Mouse (Mus musculus) ES-Bruce4 (cell line): ENCODE data around the gene Cpsf4. TPM values are rescaled to one million over a fixed set of nuclear protein-coding genes. Genes with fewer than 3 reads are reported as not detected.

Source experiments
- H3K27ac ChIP-seq: 2 replicates; pipeline ENCODE4 v1.5.1; 2012; ENCODE audit warnings: low read length, inconsistent platforms; ENCODE audit not compliant: insufficient read depth
- H3K27me3 ChIP-seq: 2 replicates; pipeline ENCODE4 v1.6.1; 2012; ENCODE audit warnings: mild to moderate bottlenecking, low read length, inconsistent platforms; ENCODE audit not compliant: control insufficient read depth, poor library complexity, insufficient read depth, severe bottlenecking
- H3K36me3 ChIP-seq: 2 replicates; pipeline ENCODE4 v1.6.1; 2012; ENCODE audit warnings: inconsistent platforms, mild to moderate bottlenecking, low read length, moderate library complexity; ENCODE audit not compliant: control insufficient read depth, poor library complexity, insufficient read depth, severe bottlenecking
- H3K4me1 ChIP-seq: one replicate; pipeline ENCODE4 v1.8.1; 2011; ENCODE audit warnings: low read length; ENCODE audit not compliant: control insufficient read depth, insufficient read depth
- H3K4me3 ChIP-seq: 2 replicates; pipeline ENCODE4 v1.5.1; 2011; ENCODE audit warnings: low read depth, mild to moderate bottlenecking, low read length
- H3K9ac ChIP-seq: 2 replicates; pipeline ENCODE4 v1.6.1; 2012; ENCODE audit warnings: low read depth, mild to moderate bottlenecking, inconsistent platforms; ENCODE audit not compliant: poor library complexity, severe bottlenecking
- H3K9me3 ChIP-seq: replicated peaks from 2 replicates; pipeline ENCODE4 v1.6.1; 2012; ENCODE audit warnings: mild to moderate bottlenecking, low read length, inconsistent platforms; ENCODE audit not compliant: control insufficient read depth, poor library complexity, insufficient read depth, severe bottlenecking
- CTCF ChIP-seq: IDR thresholded peaks from one replicate; pipeline ENCODE4 v1.8.1; 2011; ENCODE audit warnings: low read depth, low read length
- EP300 ChIP-seq: IDR thresholded peaks from 2 replicates; pipeline ENCODE4 v1.6.1; 2011; ENCODE audit warnings: low read depth, low read length; ENCODE audit not compliant: insufficient read depth
- POLR2A ChIP-seq: IDR thresholded peaks from one replicate; pipeline ENCODE4 v1.8.1; 2011; ENCODE audit warnings: low read length; ENCODE audit not compliant: insufficient read depth
- polyA plus RNA-seq: library from polyadenylated mRNA; stranded (reverse); fragments of >200 nt; gene quantifications from 2 replicates; pipeline ENCODE4 v1.2.4, GENCODE M21; 2011; ENCODE audit warnings: low read depth; ENCODE audit not compliant: missing spikeins, insufficient read depth, insufficient read length

Gene Cpsf4
- polyA plus RNA-seq, 1 experiment: 49.6 TPM

GRCm38 (mm10) chr5:145139571-145140519 lies 27.2 kb upstream of the Cpsf4 start, which contains the start of the genes Pdap1 and Bud31:
Pdap1 (minus strand) TSS chr5:145140238.
Bud31 (plus strand) TSS chr5:145140362.
- H3K9ac ChIP-seq: peak within 1 kb of the TSS; percentile 94
- TF ChIP-seq CTCF (no peak), EP300 (no peak), POLR2A (peak; percentile 85)
- peaks cover 40% of the 10 kb centered on the region for H3K36me3 ChIP-seq
- no peaks in the 10 kb centered on the region for H3K9me3 ChIP-seq
- no peaks in the 10 kb centered on the region for H3K27me3 ChIP-seq
- H3K4me3 ChIP-seq: peak within 1 kb of the TSS; percentile 99
- H3K27ac ChIP-seq: peak within 1 kb of the TSS; percentile 14; the same call in 1 of the 2 replicates
- no peaks in the 10 kb centered on the region for H3K4me1 ChIP-seq

- H3K4me1 ChIP-seq: no peaks in the 10 kb centered on the region
- no peaks in the 10 kb centered on the region for H3K27me3 ChIP-seq
- no peak for TF ChIP-seq EP300
- TF ChIP-seq CTCF: no peak
- no peak for TF ChIP-seq POLR2A
- no peak overlapping the region; the same call in 1 of the 2 replicates for H3K27ac ChIP-seq
- peaks cover 41% of the 10 kb centered on the region for H3K36me3 ChIP-seq
- peak overlapping the region; percentile 94 for H3K9ac ChIP-seq
- H3K9me3 ChIP-seq: no peaks in the 10 kb centered on the region
- H3K4me3 ChIP-seq: peak overlapping the region; percentile 92
Observed at GRCm38 (mm10) chr5:145140611-145141010, 26.4 kb upstream of the Cpsf4 start.

- Histone ChIP-seq H3K9ac (no peak overlapping the region), H3K9me3 (no peaks in the 10 kb centered on the region), H3K4me3 (no peak overlapping the region), H3K4me1 (no peaks in the 10 kb centered on the region), H3K27me3 (no peaks in the 10 kb centered on the region), H3K27ac (no peak overlapping the region), H3K36me3 (peaks cover 51% of the 10 kb centered on the region)
- TF ChIP-seq EP300 (no peak), POLR2A (no peak), CTCF (no peak)
Observed at GRCm38 (mm10) chr5:145147748-145148147, 19.3 kb upstream of the Cpsf4 start.

- no peak overlapping the region for H3K27ac ChIP-seq
- H3K9ac ChIP-seq: no peak overlapping the region
- H3K36me3 ChIP-seq: peaks cover 38% of the 10 kb centered on the region
- TF ChIP-seq EP300 (no peak), POLR2A (no peak), CTCF (no peak)
- no peaks in the 10 kb centered on the region for H3K4me1 ChIP-seq
- no peaks in the 10 kb centered on the region for H3K27me3 ChIP-seq
- no peak overlapping the region for H3K4me3 ChIP-seq
- no peaks in the 10 kb centered on the region for H3K9me3 ChIP-seq
Observed at GRCm38 (mm10) chr5:145149294-145149693, 17.7 kb upstream of the Cpsf4 start.

- Histone ChIP-seq H3K4me1 (no peaks in the 10 kb centered on the region), H3K9ac (no peak overlapping the region), H3K9me3 (no peaks in the 10 kb centered on the region), H3K27me3 (no peaks in the 10 kb centered on the region), H3K27ac (no peak overlapping the region), H3K36me3 (peaks cover 23% of the 10 kb centered on the region), H3K4me3 (no peak overlapping the region)
- no peak for TF ChIP-seq POLR2A
- no peak for TF ChIP-seq EP300
- no peak for TF ChIP-seq CTCF
Observed at GRCm38 (mm10) chr5:145152690-145153089, 14.3 kb upstream of the Cpsf4 start.

GRCm38 (mm10) chr5:145161361-145161760 lies 5.7 kb upstream of the Cpsf4 start:
- TF ChIP-seq POLR2A (no peak), EP300 (no peak), CTCF (no peak)
- no peaks in the 10 kb centered on the region for H3K9me3 ChIP-seq

More at GRCm38 (mm10) chr5:145161361-145161760, 5.7 kb upstream of the Cpsf4 start:
- Histone ChIP-seq H3K4me1 (peaks cover 2% of the 10 kb centered on the region), H3K4me3 (no peak overlapping the region), H3K27me3 (no peaks in the 10 kb centered on the region), H3K36me3 (peaks cover 11% of the 10 kb centered on the region), H3K27ac (no peak overlapping the region), H3K9ac (no peak overlapping the region)
